Mouse (Mus musculus): ENCODE measurements at regions not wholly inside any gene's neighbourhood (a gene's known extent, or its start where the extent isn't known, plus 50 kb on each side); places are given as distances from the start of the nearest gene placed in this dataset.

- DNase-seq = no peak
Measured at GRCm38 (mm10) chr10:96860366-96860765, 243.6 kb downstream of the Btg1 start.

- DNase-seq = no peak
Measured at GRCm38 (mm10) chr10:96863230-96863629, 246.4 kb downstream of the Btg1 start.

DNA sequence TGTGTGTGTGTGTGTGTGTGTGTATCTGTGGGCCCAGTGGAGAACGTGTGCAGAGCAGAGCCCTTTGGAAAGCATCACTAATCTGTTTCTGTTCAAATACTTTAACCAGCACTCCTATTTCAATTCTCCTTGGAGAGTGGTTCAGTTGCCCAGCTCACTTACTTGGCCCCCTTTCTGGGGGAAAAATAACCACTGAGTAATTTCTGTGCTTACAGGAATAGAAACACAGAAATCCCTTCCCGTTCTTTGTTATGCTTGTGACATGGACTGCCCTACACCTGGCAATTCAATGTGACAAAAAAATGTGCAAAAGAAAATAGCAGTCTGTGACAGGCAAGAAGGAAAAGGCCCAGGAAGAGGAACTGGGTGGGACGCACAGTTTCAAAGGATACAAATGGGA is 249.7 kb downstream of the Btg1 start:
- DNase-seq = no peak

GRCm38 (mm10) chr10:96871559-96872160 is 254.9 kb downstream of the Btg1 start:
- DNase-seq = no peak

DNA sequence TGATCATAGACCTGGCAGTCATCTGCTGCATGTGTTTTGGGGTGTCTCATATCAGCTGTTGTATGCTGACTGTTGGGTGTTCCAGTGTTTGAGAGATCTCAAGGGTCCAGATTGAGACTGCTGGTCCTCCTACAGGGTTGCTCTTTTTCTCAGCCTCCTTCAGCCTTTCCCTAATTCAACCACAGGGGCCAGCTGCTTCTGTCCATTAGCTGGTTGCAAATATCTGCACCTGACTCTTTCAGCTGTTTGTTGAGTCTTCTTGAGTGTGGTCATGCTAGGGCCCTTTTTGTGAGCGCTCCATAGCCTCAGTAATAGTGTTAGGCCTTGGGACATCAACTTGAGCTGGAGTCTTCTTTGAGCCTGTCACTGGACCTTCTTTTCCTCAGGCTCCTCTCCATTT is 257.8 kb downstream of the Btg1 start:
- no peak for DNase-seq

DNA sequence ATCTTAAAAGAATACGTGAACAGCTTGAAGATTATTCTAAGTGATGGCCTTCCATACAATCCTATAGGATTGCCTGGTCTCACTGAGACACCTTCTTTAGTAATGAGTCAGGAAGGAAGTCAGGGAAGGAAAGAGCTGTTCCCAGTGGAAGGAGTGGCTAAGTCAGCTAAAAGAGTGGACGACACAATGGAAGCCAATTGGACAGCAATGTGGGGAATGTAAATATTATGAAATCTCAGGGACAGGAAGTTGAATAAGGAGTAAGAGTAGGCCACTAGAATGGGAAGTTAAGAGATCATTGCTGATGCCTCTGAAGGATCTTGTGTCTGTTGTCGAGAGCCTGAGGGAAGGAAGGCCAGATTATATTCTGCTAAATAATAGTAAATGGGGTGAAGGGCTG is 258.9 kb downstream of the Btg1 start:
- DNase-seq = no peak

- no peak for DNase-seq
Measured at GRCm38 (mm10) chr10:96879425-96879824, 262.6 kb downstream of the Btg1 start.

DNA sequence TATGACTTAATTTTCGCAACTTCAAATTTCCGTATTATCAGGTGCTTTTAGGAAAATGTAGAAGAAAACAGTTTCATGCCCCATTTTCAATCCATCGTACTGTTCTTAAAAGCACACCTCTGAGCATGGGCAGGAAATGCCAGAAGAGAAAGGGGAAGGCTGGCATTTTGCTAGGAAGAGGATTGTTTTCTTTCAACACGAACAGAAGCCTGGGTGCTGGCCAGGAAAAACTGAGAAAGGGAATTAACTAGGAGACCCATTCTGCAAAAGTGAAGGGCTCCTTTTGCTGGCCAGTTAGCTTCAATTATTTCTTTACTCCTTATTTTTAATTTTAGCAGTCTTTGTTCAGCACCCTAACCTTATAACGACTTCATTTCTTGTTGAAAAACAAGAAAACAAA is 264.0 kb downstream of the Btg1 start:
- DNase-seq = no peak

DNA sequence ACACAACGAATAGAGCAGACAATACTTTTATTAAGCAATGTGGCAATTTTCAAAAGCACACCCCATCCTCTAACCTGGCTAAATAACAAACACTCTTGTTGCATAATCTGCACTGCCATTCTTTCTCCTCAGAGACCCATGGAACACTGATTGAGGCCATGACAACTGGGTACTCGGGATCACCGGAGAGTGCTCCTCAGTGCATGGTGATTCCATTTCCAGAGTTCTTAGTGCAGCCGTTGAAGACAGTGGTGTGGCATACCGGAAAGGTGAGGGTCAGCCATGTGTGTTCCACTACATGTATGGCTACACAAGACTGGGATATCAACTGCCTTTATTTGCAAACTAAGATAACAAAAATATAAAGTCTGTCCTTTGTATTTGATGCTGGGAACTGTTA is 264.4 kb downstream of the Btg1 start:
- DNase-seq = no peak

- no peak for DNase-seq
Measured at GRCm38 (mm10) chr10:96881660-96882059, 264.9 kb downstream of the Btg1 start.

GRCm38 (mm10) chr10:96901150-96901549 is 284.3 kb downstream of the Btg1 start:
- DNase-seq = no peak

DNA sequence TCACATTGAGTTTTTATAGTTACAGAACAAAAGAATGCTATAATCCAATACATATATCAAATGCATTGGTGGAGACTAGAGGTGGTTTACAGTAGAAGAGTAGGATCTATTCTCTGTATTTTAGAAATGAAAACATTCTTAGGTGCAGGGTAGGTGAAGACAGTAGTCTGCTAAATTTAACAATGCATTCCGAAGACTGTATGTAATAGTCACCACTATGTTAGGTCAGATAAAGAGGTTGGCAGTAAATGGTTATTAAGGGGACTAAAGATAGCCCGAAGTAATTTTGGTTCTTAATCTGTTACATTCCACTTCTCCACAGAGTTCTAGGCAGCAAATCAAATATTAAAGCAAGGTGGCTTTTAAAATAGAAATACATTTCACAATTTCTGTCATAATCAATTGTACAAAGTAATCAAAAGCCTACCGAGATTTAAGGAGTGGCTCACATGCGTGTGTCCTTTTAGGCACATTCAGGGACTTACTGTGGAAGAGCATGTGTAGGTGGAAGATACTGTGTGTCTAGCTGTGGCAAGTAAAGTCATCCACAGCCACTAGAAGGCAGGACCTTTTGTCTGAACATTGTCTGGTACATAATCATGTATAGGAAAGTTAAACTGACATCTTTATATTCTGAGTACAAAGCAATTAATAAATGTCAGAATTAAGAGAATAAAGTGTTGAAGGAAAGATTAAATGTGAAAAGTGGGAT is 288.4 kb downstream of the Btg1 start:
- no peak for DNase-seq

- DNase-seq = no peak
Measured at GRCm38 (mm10) chr10:96909661-96910315, 293.0 kb downstream of the Btg1 start.

GRCm38 (mm10) chr10:96921181-96921580 is 304.4 kb downstream of the Btg1 start:
- DNase-seq = no peak

GRCm38 (mm10) chr10:96924266-96924672 is 307.5 kb downstream of the Btg1 start:
- DNase-seq = no peak

DNA sequence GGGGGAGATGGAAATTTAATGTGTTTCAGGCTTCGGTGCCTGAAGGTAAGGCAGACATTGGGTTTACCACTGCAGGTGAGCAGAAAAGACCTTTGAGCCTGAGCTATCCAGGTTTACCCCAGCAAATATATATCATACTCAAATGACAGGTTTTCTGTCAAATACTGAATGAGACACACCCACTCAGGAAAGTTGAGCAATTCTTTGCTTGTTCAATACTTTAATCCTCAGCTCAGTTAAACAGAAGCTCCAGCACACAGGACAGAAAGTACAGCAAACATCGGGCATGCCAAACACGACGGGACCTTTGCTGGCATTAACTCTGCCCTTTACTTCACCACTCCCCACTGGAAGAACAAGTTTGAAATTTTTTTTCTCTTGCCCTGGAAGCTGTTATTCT is 307.9 kb downstream of the Btg1 start:
- no peak for DNase-seq

DNA sequence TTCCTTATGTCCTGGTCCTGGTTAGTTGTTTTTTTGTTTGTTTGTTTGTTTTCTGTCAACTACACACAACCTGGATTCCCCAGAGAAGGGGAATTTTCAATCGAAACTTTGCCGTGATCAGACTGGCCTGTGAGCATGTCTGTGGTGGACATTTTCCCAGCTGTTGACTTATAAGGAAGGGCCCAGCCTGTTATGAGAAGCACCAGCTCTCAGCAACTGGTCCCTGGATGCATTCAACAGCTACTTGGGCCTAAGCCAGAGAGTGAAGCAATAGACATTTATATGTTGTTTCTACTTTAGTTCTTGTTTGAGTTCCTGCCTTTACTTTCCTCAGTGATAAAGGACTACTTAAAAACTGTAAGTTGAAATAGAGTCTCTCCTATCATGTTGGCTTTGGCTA is 309.0 kb downstream of the Btg1 start:
- no peak for DNase-seq

DNA sequence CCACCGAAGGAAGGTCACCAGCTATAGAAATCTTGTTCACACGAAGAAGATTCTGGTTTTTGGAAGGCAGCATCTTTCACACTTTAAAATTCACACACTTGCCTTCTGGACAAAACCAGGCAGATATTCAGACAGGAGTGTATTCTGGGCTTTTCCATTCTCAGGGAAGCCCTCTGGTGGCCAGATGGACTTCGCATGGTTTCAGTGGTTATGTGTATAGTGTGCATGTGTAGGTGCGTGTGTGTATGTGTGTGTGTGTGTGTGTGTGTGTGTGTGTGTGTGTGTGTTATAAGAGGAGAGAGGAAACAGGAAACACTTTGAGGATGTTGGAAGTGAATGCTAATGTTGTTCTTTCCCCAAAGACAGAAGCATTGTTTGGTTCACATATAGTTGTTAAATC is 317.9 kb downstream of the Btg1 start:
- DNase-seq = peak; percentile 56

DNA sequence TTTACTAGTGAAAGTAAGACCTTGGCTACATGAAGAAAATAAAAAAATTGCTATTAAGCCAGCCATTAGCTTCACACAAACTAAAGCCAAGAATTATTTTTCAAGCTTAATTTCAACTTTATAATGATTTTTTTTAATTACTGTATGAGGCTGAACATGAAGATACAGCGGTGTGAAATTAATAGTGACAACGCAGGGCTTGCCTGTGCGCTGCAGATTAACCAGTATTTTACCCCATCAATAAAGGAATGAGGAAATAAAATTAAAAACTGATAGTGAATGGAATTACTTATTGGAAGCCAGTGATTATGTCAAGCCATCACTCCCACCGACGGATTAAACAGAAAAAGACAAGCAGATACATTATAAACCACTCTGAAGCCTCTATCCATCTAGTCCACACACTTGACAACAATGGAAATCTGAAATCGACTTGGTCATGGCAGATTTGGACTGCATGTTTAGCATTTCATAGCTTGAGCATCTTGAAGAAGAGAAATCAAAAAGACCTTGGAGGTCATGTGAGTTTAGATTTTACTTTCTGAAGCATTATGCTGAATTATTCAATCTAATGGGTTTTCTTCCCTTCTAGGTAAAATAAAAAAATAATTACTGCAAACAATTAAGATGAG is 324.2 kb downstream of the Btg1 start:
- no peak for DNase-seq

- DNase-seq = no peak
Measured at GRCm38 (mm10) chr10:96944229-96944628, 327.4 kb downstream of the Btg1 start.

DNA sequence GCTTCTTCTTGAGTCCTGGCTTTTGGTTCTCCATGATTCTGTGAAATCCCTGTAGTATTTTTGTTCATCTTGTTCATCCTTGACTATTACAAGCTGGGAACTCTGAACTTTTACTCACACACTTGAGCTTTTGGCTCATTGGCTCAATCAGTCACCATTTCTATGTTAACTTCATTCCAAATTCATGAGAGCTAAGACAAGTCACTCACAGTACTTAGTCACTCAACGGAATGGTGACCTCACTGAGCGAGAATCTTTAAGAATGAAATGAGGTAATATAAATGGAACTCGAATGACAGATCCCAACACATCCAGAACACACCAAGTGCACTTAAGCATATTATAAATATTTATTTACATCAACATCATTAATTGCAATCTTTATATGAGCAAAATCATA is 331.2 kb downstream of the Btg1 start:
- no peak for DNase-seq

DNA sequence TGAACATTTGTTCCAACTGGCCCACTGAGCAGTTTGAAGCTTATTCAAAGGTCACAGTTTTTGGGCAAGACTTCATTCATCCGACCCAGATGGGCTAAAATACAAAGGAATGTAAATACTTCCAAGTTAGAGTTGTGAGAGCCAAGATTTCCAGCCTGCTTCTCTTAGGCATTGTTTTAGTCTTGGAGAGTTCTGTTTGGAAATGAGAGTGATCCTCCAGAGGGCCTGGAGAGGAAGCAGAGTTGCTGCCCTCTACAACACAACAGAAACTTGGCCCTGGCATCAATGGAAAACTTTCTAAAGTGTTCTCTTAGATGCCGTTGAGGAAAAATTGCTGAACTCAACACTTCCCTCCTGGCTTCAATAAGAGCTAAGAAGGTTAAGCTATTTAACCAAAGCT is 332.1 kb downstream of the Btg1 start:
- DNase-seq = no peak

DNA sequence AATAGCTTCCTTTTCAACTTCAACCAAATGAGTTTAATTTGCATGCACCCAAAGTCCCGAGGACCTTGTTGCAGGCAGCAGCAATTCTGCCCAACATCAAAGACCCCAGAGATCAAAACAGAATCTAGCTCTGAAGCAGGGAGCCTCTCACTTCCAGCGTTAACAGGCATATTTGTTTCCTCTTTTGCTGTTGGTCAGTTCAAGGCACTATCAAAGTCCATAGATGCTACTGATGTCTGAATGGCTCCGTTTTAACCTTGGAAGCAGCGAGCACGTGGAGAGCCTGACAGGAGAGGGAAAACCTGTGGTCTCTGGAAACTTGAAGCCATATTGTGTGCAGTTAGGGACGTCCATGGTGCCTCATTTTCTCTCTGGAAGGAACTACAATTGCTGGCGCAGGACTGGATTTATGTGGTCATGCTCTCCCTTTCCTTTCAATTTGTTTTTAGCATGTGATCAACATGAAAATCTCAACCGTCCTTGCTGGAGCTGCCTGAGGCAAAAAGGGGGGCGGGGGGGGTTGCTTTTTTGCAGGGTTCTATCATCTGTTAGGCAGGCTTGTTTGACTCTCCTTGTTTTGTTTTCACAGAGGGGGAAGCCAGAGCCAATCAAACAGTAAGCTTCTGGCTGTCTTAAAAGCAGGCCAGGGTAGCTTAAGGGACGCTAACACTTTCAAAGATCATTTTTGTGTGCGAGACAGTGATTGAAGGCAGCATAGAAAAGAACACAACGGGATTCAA is 338.4 kb downstream of the Btg1 start:
- DNase-seq = no peak
